Mouse (Mus musculus) embryonic fibroblast, embryonic 13.5 days (primary cell): ENCODE data around the gene Dach1. TPM values are rescaled to one million over a fixed set of nuclear protein-coding genes. Genes with fewer than 3 reads are reported as not detected.

Experiments
- H3K27ac ChIP-seq: 2 replicates; pipeline ENCODE4 v1.5.1; 2012; ENCODE audit warnings: low read length, control low read depth, inconsistent platforms; ENCODE audit not compliant: insufficient read depth
- H3K4me1 ChIP-seq: 2 replicates; pipeline ENCODE4 v1.6.1; 2011; ENCODE audit warnings: low read length; ENCODE audit not compliant: control insufficient read depth, insufficient read depth
- H3K4me3 ChIP-seq: 2 replicates; pipeline ENCODE4 v1.5.1; 2011; ENCODE audit warnings: mild to moderate bottlenecking, control low read depth, low read length; ENCODE audit not compliant: insufficient read depth
- CTCF ChIP-seq: IDR thresholded peaks from 2 replicates; pipeline ENCODE4 v1.5.1; 2011; ENCODE audit warnings: mild to moderate bottlenecking, control low read depth, low read length, moderate library complexity, borderline replicate concordance; ENCODE audit not compliant: insufficient read depth
- POLR2A ChIP-seq: IDR thresholded peaks from 2 replicates; pipeline ENCODE4 v1.6.1; 2011; ENCODE audit warnings: low read depth, mild to moderate bottlenecking, control low read depth, low read length, moderate library complexity
- polyA plus RNA-seq: library from polyadenylated mRNA; stranded (reverse); fragments of >200 nt; gene quantifications from 2 replicates; pipeline ENCODE4 v1.2.4, GENCODE M21; 2011; ENCODE audit warnings: low read depth; ENCODE audit not compliant: missing spikeins, insufficient read length

Dach1 gene
- polyA plus RNA-seq, 1 experiment, result 0.56 TPM

GRCm38 (mm10) chr14:97982676-97983075 lies 186.9 kb downstream of the Dach1 start:
- no peak overlapping the region for H3K4me3 ChIP-seq
- no peaks in the 10 kb centered on the region for H3K4me1 ChIP-seq
- no peak for TF ChIP-seq CTCF
- no peak for TF ChIP-seq POLR2A
- no peak overlapping the region for H3K27ac ChIP-seq

GRCm38 (mm10) chr14:97980879-97981278 lies 188.7 kb downstream of the Dach1 start:
- TF ChIP-seq CTCF (no peak), POLR2A (no peak)
- no peaks in the 10 kb centered on the region for H3K4me1 ChIP-seq
- no peak overlapping the region for H3K4me3 ChIP-seq
- no peak overlapping the region for H3K27ac ChIP-seq

- Histone ChIP-seq H3K27ac (no peak overlapping the region), H3K4me1 (no peaks in the 10 kb centered on the region), H3K4me3 (no peak overlapping the region)
- no peak for TF ChIP-seq POLR2A
- TF ChIP-seq CTCF, result no peak
These were observed 193.5 kb downstream of the Dach1 start for GRCm38 (mm10) chr14:97976091-97976490.

- Histone ChIP-seq H3K4me3 (no peak overlapping the region), H3K27ac (no peak overlapping the region), H3K4me1 (no peaks in the 10 kb centered on the region)
- TF ChIP-seq CTCF, result no peak
- no peak for TF ChIP-seq POLR2A
These were observed 194.1 kb downstream of the Dach1 start for GRCm38 (mm10) chr14:97975447-97975846.

GRCm38 (mm10) chr14:97964543-97965069 lies 205.0 kb downstream of the Dach1 start:
- Histone ChIP-seq H3K4me3 (no peak overlapping the region), H3K27ac (no peak overlapping the region), H3K4me1 (no peaks in the 10 kb centered on the region)
- TF ChIP-seq POLR2A, result no peak
- TF ChIP-seq CTCF, result no peak

GRCm38 (mm10) chr14:97963624-97964023 lies 205.9 kb downstream of the Dach1 start:
- Histone ChIP-seq H3K4me3 (no peak overlapping the region), H3K27ac (no peak overlapping the region), H3K4me1 (no peaks in the 10 kb centered on the region)
- TF ChIP-seq CTCF (no peak), POLR2A (no peak)

GRCm38 (mm10) chr14:97956356-97956755 lies 213.2 kb downstream of the Dach1 start:
- H3K27ac ChIP-seq, result no peak overlapping the region
- H3K4me1 ChIP-seq, result no peaks in the 10 kb centered on the region
- no peak for TF ChIP-seq CTCF
- TF ChIP-seq POLR2A, result no peak
- no peak overlapping the region for H3K4me3 ChIP-seq

- TF ChIP-seq CTCF (no peak), POLR2A (no peak)
- Histone ChIP-seq H3K4me3 (no peak overlapping the region), H3K27ac (no peak overlapping the region), H3K4me1 (no peaks in the 10 kb centered on the region)
These were observed 224.1 kb downstream of the Dach1 start for GRCm38 (mm10) chr14:97945471-97945870.

- H3K27ac ChIP-seq, result no peak overlapping the region
- no peaks in the 10 kb centered on the region for H3K4me1 ChIP-seq
- no peak for TF ChIP-seq CTCF
- no peak for TF ChIP-seq POLR2A
These were observed 224.8 kb downstream of the Dach1 start for GRCm38 (mm10) chr14:97944643-97945268.

GRCm38 (mm10) chr14:97942361-97942760 lies 227.2 kb downstream of the Dach1 start:
- H3K4me3 ChIP-seq, result no peak overlapping the region

More at GRCm38 (mm10) chr14:97944643-97945268, 224.8 kb downstream of the Dach1 start:
- H3K4me3 ChIP-seq, result no peak overlapping the region

GRCm38 (mm10) chr14:97896622-97897021 lies 272.9 kb downstream of the Dach1 start:
- no peak overlapping the region for H3K27ac ChIP-seq
- H3K4me1 ChIP-seq, result no peaks in the 10 kb centered on the region
- no peak for TF ChIP-seq CTCF
- no peak for TF ChIP-seq POLR2A
- no peak overlapping the region for H3K4me3 ChIP-seq

More at GRCm38 (mm10) chr14:97942361-97942760, 227.2 kb downstream of the Dach1 start:
- Histone ChIP-seq H3K27ac (no peak overlapping the region), H3K4me1 (no peaks in the 10 kb centered on the region)
- TF ChIP-seq CTCF (no peak), POLR2A (no peak)
